Mouse (Mus musculus): ENCODE results near the gene 1500015O10Rik. TPM values are rescaled to one million over a fixed set of nuclear protein-coding genes. Genes with fewer than 3 reads are reported as not detected.

Gene 1500015O10Rik
- total and polyA plus RNA-seq, 2 experiments from 2014 or later, result 12.8 to 21.9 TPM

DNA sequence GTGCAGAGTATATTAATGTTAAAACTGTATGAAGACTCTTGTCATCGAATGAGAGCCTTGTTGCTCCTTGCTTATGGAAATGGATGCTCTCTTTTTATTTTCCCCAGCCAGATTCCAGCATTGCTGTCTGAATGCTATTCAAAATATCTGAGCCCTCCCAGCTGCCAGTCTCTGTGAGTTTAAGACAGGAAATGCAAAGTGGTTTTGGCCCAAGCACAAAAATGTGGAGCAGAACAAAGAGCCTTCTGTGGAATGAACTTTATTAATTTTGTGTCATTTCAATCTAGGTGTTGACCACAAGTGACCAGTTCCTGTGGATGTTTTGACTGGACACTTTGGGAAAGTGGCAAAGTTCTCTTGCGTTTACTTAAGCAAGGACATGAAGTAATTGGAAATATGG is 15.6 kb upstream of the 1500015O10Rik start:
- WGBS, result 78% methylated on average over 2 of the region's 2 CpGs
- Histone ChIP-seq H3K9me3 (ENCODE audit: low read length) (no peaks in the 10 kb centered on the region), H3K4me2 (ENCODE audit: low read depth, low read length, poor library complexity, severe bottlenecking) (no peak overlapping the region), H3K36me3 (ENCODE audit: insufficient read depth, low read length) (no peaks in the 10 kb centered on the region), H3K27me3 (ENCODE audit: insufficient read depth, low read length) (no peaks in the 10 kb centered on the region), H3K4me1 (ENCODE audit: insufficient read depth, low read length) (no peaks in the 10 kb centered on the region), H3K27ac (ENCODE audit: low read depth, low read length) (no peak overlapping the region), H3K4me3 (ENCODE audit: low read depth, low read length) (no peak overlapping the region), H3K9ac (replicated peaks; ENCODE audit: low read length, poor library complexity, severe bottlenecking) (no peak overlapping the region)
- no peak for TF ChIP-seq CTCF (IDR thresholded peaks at IDR 0.05)
- DNase-seq (ENCODE audit: low spot score) (no peak), ATAC-seq (ENCODE audit: low FRiP score) (no peak)

DNA sequence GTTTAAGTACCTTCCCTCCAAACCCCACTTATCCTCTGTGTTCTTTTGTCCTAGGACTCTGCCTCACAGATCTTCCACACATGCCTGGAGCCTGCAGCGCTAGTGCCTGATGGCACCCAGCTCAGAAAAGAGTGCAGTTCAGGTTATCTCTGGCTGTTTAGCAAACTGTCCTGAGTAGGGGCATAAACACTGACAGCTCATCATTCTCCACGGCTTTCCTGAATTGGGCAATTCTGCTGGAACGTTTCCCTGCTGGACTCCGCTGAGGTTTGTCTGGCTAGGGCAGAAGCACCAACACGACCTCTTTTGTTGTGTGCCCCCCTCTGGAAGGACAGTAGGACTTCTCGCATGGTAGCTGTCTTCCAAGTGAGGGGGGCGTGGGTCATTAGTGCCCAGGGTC is 12.4 kb upstream of the 1500015O10Rik start:
- no peak overlapping the region for H3K9ac ChIP-seq (replicated peaks; ENCODE audit: low read length, poor library complexity, severe bottlenecking)
- no peak for TF ChIP-seq CTCF (IDR thresholded peaks at IDR 0.05)
- 72% methylated on average over 7 of the region's 7 CpGs for WGBS
- no peak overlapping the region for H3K4me2 ChIP-seq (ENCODE audit: low read depth, low read length, poor library complexity, severe bottlenecking)
- no peak overlapping the region for H3K27ac ChIP-seq (ENCODE audit: low read depth, low read length)
- H3K36me3 ChIP-seq (ENCODE audit: insufficient read depth, low read length), result no peaks in the 10 kb centered on the region
- ATAC-seq (ENCODE audit: low FRiP score) (no peak), DNase-seq (ENCODE audit: low spot score) (no peak)
- no peak overlapping the region for H3K4me3 ChIP-seq (ENCODE audit: low read depth, low read length)
- no peaks in the 10 kb centered on the region for H3K9me3 ChIP-seq (ENCODE audit: low read length)
- no peaks in the 10 kb centered on the region for H3K27me3 ChIP-seq (ENCODE audit: insufficient read depth, low read length)
- H3K4me1 ChIP-seq (ENCODE audit: insufficient read depth, low read length), result no peaks in the 10 kb centered on the region

DNA sequence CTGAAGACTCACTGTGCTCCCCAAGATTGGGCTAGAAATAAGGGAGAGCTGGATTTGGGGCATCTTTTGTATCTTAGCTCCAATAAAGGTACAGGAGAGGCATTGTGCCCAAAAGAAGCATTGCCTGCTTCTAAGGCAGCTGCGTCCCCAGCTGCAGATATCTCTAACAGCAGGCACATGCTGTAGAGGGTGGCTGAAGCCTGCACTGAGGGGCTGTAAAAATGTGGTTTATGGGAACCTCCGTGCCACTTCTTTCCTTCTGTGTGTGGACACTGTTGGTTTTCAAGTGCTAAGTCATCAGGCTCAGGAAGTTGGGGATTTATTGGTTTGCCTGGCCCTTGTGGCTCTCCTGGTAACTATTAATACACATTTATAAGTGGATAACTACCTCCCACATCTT is 11.6 kb upstream of the 1500015O10Rik start:
- Histone ChIP-seq H3K4me3 (ENCODE audit: low read depth, low read length) (no peak overlapping the region), H3K4me2 (ENCODE audit: low read depth, low read length, poor library complexity, severe bottlenecking) (no peak overlapping the region), H3K4me1 (ENCODE audit: insufficient read depth, low read length) (no peaks in the 10 kb centered on the region), H3K27ac (ENCODE audit: low read depth, low read length) (no peak overlapping the region), H3K27me3 (ENCODE audit: insufficient read depth, low read length) (no peaks in the 10 kb centered on the region), H3K36me3 (ENCODE audit: insufficient read depth, low read length) (no peaks in the 10 kb centered on the region), H3K9ac (replicated peaks; ENCODE audit: low read length, poor library complexity, severe bottlenecking) (no peak overlapping the region), H3K9me3 (ENCODE audit: low read length) (no peaks in the 10 kb centered on the region)
- no peak for TF ChIP-seq CTCF (IDR thresholded peaks at IDR 0.05)
- DNase-seq (ENCODE audit: low spot score), result no peak
- no peak for ATAC-seq (ENCODE audit: low FRiP score)
- WGBS, result 86% methylated on average over 2 of the region's 2 CpGs

- Histone ChIP-seq H3K4me2 (ENCODE audit: low read depth, low read length, poor library complexity, severe bottlenecking) (no peak overlapping the region), H3K4me3 (ENCODE audit: low read depth, low read length) (no peak overlapping the region), H3K27ac (ENCODE audit: low read depth, low read length) (no peak overlapping the region), H3K36me3 (ENCODE audit: insufficient read depth, low read length) (no peaks in the 10 kb centered on the region), H3K9ac (replicated peaks; ENCODE audit: low read length, poor library complexity, severe bottlenecking) (no peak overlapping the region), H3K27me3 (ENCODE audit: insufficient read depth, low read length) (no peaks in the 10 kb centered on the region), H3K4me1 (ENCODE audit: insufficient read depth, low read length) (no peaks in the 10 kb centered on the region), H3K9me3 (ENCODE audit: low read length) (no peaks in the 10 kb centered on the region)
- ATAC-seq (ENCODE audit: low FRiP score), result no peak
- DNase-seq (ENCODE audit: low spot score), result no peak
- TF ChIP-seq CTCF (IDR thresholded peaks at IDR 0.05), result no peak
- WGBS, result 73% methylated on average over 1 of the region's 1 CpGs
Observed at GRCm38 (mm10) chr1:43722459-43722858, 7.9 kb upstream of the 1500015O10Rik start.

DNA sequence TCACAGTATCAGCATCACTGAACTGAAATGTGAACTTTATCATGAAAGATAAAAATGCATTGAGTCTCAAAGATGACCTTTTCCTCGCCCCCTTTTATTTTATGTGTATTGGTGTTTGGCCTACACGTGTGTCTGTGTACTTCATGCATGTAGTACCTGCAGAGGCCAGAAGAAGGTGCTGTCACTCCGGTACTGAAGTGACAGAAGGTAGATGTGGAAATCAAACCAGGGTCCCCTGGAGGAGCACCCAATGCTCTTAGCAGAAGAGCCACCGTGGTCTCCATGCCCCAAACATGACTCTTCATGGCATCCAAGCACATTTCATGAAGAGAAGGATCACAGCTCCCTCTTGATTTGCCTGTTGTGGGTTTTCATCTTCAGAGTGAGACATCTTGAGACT is 1.7 kb downstream of the 1500015O10Rik start:
- H3K27ac ChIP-seq (ENCODE audit: low read depth, low read length), result no peak overlapping the region
- no peak overlapping the region for H3K4me2 ChIP-seq (ENCODE audit: low read depth, low read length, poor library complexity, severe bottlenecking)
- no peaks in the 10 kb centered on the region for H3K27me3 ChIP-seq (ENCODE audit: insufficient read depth, low read length)
- 86% methylated on average over 4 of the region's 4 CpGs for WGBS
- H3K9me3 ChIP-seq (ENCODE audit: low read length), result no peaks in the 10 kb centered on the region
- DNase-seq (ENCODE audit: low spot score) (no peak), ATAC-seq (ENCODE audit: low FRiP score) (no peak)
- H3K9ac ChIP-seq (replicated peaks; ENCODE audit: low read length, poor library complexity, severe bottlenecking), result no peak overlapping the region
- no peak overlapping the region for H3K4me3 ChIP-seq (ENCODE audit: low read depth, low read length)
- H3K36me3 ChIP-seq (ENCODE audit: insufficient read depth, low read length), result no peaks in the 10 kb centered on the region
- peaks cover 2% of the 10 kb centered on the region; the same call in 1 of the 2 replicates for H3K4me1 ChIP-seq (ENCODE audit: insufficient read depth, low read length)
- peak; percentile 52 for TF ChIP-seq CTCF (IDR thresholded peaks at IDR 0.05)

GRCm38 (mm10) chr1:43732657-43733056 is 2.3 kb downstream of the 1500015O10Rik start:
- Histone ChIP-seq H3K9me3 (ENCODE audit: low read length) (no peaks in the 10 kb centered on the region), H3K27me3 (ENCODE audit: insufficient read depth, low read length) (no peaks in the 10 kb centered on the region), H3K4me2 (ENCODE audit: low read depth, low read length, poor library complexity, severe bottlenecking) (no peak overlapping the region), H3K4me3 (ENCODE audit: low read depth, low read length) (no peak overlapping the region), H3K4me1 (ENCODE audit: insufficient read depth, low read length) (peaks cover 2% of the 10 kb centered on the region; the same call in 1 of the 2 replicates), H3K27ac (ENCODE audit: low read depth, low read length) (peak overlapping the region; percentile 18; the same call in 1 of the 2 replicates), H3K9ac (replicated peaks; ENCODE audit: low read length, poor library complexity, severe bottlenecking) (no peak overlapping the region), H3K36me3 (ENCODE audit: insufficient read depth, low read length) (no peaks in the 10 kb centered on the region)
- WGBS, result 80% methylated on average over 1 of the region's 1 CpGs
- DNase-seq (ENCODE audit: low spot score), result no peak
- ATAC-seq (ENCODE audit: low FRiP score), result no peak
- TF ChIP-seq CTCF (IDR thresholded peaks at IDR 0.05), result no peak
